Mouse (Mus musculus) megakaryocyte, embryonic 14.5 days (primary cell): Measurements from ENCODE around the gene Fnip2.

Experiments used
- FLI1 ChIP-seq: IDR thresholded peaks from 2 replicates; pipeline ENCODE4 v1.6.1; 2012; ENCODE audit warnings: low read length, inconsistent platforms, mixed read lengths
- GATA1 ChIP-seq: IDR thresholded peaks from 3 replicates; pipeline ENCODE4 v1.6.1; 2012; ENCODE audit warnings: mixed read lengths, low read length, inconsistent platforms, borderline replicate concordance

GRCm38 (mm10) chr3:79518761-79519527, 48.7 kb downstream of the Fnip2 start:
- TF ChIP-seq GATA1 (no peak), FLI1 (no peak)
